Mouse (Mus musculus) splenic B cell, adult 2 months (primary cell): Measurements from ENCODE around the gene Dars2.
"Not testable (repeated sequence)": the region's sequence is repeated elsewhere in the genome, so short reads cannot be mapped to it uniquely, and the experiment has no call there.

Experiments used
- DNase-seq: peaks from one replicate; pipeline ENCODE4 v3.0.0-alpha.2; 2011; ENCODE audit warnings: low read depth, low spot score
- H3K27me3 ChIP-seq: 2 replicates; pipeline ENCODE4 v1.6.1; 2012; ENCODE audit warnings: mild to moderate bottlenecking, low read length, moderate library complexity, mixed read lengths; ENCODE audit not compliant: control insufficient read depth, poor library complexity, insufficient read depth, severe bottlenecking
- H3K36me3 ChIP-seq: 2 replicates; pipeline ENCODE4 v1.6.1; 2012; ENCODE audit warnings: mild to moderate bottlenecking, low read length, moderate library complexity, mixed read lengths; ENCODE audit not compliant: control insufficient read depth, poor library complexity, insufficient read depth, severe bottlenecking

Dars2 gene

DNA sequence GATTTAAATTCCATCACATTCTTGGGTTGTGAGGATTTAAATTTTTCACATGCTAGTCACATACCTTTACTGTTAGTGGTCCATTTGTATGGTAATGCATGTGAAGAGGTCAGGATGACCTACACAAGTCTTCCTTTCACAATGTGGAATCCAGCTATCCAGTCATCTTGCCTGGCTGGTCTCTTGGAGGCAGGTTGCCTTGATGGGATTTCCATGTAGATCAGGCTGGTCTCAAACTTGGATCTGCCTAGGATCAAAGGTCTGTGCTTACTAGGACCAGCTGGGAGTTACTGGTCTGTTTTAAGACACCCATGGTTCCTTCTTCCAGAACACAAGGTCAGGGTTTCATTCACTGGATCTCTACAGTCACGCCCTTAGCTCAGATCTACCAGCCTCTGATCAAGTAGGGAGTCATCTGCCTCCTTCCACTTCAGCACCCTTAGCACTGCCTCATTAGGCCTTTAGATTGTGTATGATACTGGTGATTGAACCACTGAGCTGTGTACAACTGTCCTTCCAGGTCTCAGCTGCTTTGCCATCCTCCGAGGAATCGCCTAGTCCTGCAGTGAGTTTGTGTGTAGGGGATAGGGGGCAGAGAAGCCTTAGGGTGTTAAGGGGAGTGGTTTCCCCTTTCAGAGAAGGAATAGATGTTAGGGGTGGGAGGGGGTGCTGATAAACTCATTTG, 30.6 kb downstream of the Dars2 start:
- Histone ChIP-seq H3K27me3 (no peaks in the 10 kb centered on the region), H3K36me3 (peaks cover 18% of the 10 kb centered on the region)
- DNase-seq: no peak

DNA sequence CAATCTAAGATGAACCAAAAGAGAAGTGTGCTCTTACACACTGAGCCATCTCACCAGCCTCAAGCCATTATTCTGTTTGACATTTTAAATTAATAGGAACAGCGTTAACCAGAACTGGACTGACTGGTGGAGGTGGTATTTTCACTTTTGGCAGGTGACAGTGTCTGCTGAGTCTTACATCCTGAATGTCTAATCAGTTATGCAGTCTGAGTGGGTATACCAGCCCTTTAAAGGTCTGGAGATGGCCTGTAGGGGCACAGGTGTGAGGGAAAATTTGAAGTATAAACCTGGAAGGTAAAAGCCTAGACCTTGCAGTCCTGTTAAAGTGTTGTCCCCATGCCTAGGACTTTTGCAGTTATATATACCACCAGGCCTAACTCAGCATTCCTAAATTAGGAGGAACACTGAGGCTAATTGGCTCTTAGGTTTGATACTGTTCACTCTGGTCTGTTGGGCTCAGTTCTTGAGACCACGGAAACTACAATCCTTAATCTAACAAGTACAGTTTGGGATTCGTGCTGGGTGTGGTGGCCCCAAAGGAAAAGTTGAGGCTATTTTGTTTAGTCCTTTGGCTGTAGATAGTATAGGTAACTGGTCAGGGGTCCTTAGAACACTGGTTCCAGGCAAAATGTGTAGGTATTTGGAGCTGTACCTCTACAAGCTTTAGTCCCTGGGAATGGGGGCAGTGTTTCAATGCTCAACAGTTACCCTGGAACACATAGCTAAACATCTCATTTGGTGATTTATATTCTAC, 31.3 kb downstream of the Dars2 start:
- DNase-seq: no peak

DNA sequence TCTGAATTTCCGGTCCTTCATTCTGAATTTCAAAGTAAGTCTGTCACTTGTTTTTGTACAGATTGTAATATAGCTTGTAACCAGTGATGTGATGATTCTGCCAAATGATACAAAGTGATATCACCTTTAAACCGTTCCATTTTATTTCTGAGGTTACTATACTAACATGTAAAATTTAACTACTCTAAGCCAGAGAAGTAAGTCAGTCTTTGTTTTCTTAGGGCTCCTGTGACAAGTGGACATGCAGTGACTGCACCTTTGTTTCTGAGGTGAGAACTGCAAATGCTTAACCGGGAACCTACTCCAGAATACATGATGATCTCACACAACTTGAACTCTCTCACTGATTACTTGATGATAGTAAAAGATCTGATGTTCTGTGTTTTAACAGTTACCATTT, 32.5 kb downstream of the Dars2 start:
- Histone ChIP-seq H3K36me3 (peaks cover 18% of the 10 kb centered on the region; the same call in 1 of the 2 replicates), H3K27me3 (no peaks in the 10 kb centered on the region)
- DNase-seq: no peak

More for the DNA sequence above, 31.3 kb downstream of the Dars2 start:
- Histone ChIP-seq H3K36me3 (peaks cover 18% of the 10 kb centered on the region; the same call in 1 of the 2 replicates), H3K27me3 (no peaks in the 10 kb centered on the region)

DNA sequence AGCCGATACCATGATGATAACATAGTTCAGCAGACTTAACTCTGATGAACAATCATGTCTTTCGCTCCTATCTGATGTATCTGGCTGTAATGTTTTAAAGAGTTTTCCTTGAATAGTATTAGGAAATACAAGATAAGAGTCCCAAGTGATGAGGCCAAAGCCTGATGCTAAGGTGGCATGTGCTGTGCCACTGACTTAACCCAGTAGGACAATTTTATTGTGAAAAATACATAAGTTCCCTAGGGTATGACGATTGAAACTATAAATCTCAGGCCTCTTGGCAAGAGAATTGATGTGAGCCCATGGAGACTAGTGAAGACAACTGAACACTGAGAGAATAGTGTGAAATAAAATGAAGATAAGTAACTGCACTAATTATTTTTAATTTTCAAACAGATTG, 32.9 kb downstream of the Dars2 start:
- no peak for DNase-seq
- peaks cover 18% of the 10 kb centered on the region; the same call in 1 of the 2 replicates for H3K36me3 ChIP-seq

DNA sequence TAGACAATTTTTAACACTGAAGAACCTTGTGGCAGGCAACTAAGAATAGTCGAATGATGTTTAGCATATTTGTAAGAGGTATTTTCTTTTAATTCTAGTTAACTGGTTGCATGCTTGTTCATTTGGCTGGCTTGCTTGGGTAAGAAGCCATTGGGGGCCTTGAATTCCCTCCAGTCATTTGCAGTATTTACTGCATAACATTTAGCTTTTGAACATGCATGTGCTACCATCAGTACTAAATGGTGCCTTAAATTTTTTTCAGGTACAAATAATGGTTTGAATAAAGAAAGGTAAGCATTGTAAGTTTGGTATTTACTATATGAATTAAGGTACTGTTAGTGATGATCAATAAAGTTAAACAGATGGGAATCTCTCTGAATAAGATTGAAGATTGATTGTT, 33.4 kb downstream of the Dars2 start:
- H3K27me3 ChIP-seq: no peaks in the 10 kb centered on the region
- H3K36me3 ChIP-seq: peaks cover 18% of the 10 kb centered on the region
- no peak for DNase-seq

More for the DNA sequence above, 32.9 kb downstream of the Dars2 start:
- no peaks in the 10 kb centered on the region for H3K27me3 ChIP-seq

DNA sequence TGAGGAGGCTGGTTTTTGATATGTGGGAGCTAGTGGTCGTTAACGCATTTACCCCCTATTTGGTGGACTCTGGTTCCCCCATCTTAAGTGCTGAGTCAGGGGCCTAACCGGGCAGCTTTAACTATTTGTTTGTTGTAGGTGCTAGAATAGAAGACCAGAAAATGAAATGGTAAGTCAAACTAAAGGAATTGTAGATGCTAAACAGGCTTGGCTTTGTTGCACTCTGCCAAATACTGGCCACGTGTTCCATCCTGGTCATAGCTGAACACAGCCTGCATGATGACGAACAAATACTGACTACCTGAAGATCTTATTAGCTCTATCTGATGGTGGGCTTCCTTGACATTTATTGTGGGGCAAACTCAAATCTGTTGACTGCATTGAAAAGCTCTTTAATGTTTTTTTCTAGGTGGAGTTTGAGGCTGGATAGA, 34.0 kb downstream of the Dars2 start:
- peaks cover 20% of the 10 kb centered on the region for H3K36me3 ChIP-seq
- DNase-seq: no peak

DNA sequence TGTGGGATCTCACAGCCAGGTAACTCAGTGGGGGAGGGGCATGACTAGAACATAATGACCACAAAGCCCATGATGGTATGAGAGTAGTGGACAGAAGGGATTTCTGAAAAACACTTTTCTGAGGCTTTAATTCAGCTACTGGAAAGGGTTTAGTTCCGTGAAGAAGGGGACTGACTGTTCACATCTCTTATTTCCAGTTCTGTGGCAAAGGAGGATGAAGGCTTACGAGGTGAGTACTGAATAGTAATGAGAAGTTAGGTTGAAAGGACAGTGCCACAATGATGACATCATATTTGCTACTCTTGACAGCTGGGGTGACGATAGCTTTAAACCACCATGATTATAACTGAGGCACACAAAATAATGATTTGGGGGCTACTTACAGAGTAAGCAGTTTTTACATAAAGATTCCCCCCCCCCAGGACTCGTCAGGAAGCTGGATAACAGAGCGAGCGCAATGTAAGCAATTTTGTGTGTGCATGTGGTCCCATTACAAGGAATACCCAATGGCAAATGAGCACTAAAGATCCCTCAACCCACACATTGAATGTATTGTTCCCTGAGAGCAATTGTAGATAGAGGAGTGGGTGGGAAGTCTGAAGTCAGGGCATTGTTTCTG, 34.6 kb downstream of the Dars2 start:
- peak; percentile 30 for DNase-seq
- Histone ChIP-seq H3K36me3 (peaks cover 20% of the 10 kb centered on the region), H3K27me3 (no peaks in the 10 kb centered on the region)

More for the DNA sequence above, 34.0 kb downstream of the Dars2 start:
- H3K27me3 ChIP-seq: no peaks in the 10 kb centered on the region

DNA sequence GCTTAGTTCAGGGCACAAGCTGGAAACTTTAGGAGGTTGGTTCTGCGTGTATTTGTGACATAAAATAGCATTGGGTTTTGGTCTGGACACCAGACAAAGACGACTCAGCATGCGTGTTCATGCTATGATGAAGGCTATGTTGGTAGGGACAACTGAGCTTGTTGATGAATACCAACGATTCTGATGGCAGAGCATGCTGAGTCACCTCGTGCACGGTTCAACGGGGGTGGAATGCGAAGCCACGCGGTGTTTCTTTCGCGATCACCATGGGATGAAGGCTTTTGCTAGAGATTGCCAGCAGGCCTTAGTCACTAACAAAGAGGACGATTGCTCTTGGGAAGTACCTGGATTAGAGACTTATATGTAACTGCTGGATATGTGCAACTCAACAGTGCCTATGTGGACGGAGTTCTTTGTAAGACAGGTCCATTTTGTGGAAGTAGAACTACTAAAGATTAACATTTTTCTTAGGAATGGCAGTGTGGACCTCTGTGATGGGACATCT, 35.1 kb downstream of the Dars2 start:
- no peak for DNase-seq
- peaks cover 20% of the 10 kb centered on the region for H3K36me3 ChIP-seq

DNA sequence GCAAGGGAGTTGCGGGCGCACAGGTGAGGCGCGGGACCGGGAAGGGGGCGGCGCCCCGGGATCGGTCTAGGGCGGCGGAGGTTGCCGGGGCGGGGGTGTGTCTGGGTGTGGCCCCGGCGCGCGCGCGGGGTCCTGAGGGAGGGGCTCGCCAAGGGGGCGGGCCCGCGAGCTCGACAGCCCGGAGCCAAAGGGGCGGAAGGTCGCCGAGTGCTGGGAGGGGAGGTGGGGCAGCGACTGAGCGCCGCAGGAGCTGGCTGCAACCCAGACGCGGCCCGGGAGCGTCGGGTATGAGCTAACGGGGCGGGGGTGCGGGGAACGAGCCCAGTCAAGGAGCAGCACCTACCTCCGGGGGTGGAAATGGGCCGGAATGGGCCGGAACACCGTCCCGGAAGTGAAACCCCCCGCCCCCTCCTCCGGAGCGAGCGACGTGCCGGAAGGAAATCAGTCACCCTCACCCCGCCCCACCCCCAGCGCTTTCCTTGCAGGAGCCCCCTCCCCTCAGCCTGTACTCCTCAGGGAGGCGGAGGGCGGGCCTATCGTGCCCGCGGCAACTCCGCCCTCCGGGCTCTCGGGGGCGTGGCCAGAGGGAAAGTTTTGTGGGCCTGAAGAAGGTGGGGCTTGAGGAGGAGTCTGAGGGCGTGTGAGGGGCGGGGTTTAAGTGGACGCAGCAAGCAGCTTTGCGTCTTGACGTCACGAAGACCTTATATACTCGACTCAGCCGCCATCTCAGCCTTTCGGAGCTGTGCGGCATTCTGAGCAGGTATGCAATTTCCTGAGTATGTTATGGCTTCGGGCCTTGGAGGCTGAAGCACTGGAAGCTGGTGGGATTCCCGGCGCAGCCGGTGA, 35.8 kb downstream of the Dars2 start, which contains the start of gene Zbtb37:
TSS of gene Zbtb37 (minus strand) at position 415 of the 846 bp plus-strand sequence.
- peak; percentile 99 for DNase-seq
- H3K27me3 ChIP-seq: no peaks in the 10 kb centered on the region

More for the DNA sequence above, 35.1 kb downstream of the Dars2 start:
- H3K27me3 ChIP-seq: no peaks in the 10 kb centered on the region

DNA sequence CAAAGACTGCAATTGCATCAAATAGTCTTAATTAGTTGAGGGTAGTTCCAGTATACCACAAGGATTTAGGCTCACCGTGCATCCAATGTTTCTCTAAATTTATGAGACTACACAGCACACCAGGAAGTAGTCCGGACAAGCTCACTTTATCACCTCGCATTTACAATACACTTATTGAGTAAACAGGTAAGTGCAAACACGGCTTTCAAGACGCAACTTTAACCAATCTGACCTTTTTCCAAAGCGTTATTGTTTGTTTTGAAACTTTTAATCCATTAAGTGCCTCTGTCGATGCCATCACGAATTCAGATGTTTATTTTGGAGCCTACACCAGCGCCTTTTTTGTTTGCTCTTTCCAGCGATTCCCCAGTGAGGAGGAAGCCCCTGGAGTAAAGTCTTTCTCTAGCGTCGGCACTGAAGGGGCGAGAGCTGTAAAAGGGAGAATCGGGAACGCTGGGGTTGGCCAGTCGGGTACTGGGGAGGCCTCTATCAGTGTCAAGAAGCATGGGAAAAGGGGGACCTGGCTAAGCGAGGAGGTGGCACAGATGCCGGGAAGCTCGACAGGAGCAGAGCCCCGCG, 36.5 kb downstream of the Dars2 start:
- Histone ChIP-seq H3K36me3 (peaks cover 14% of the 10 kb centered on the region), H3K27me3 (no peaks in the 10 kb centered on the region)
- peak; percentile 15 for DNase-seq

More for the DNA sequence above, 35.8 kb downstream of the Dars2 start, which contains the start of gene Zbtb37:
- H3K36me3 ChIP-seq: peaks cover 20% of the 10 kb centered on the region

DNA sequence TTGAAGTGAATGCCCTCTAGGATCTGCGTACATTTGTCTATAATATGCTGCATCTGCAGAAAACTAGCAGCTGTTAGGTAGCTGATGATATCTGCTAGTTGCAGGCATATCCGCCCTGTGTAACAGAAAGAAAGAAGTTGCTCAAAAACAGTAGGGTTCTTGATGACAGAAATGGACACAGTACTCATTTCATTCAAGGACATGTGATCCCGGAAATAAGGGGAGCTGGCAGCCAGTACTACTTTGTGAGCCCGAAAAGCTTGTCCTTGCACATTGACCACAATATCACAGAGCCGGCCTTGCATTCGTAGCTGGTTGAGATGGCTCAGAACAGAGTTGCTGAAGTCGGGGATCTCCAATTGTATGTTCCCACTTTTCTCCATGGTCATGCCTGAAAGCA, 38.1 kb downstream of the Dars2 start:
- Histone ChIP-seq H3K27me3 (no peaks in the 10 kb centered on the region), H3K36me3 (peaks cover 9% of the 10 kb centered on the region)
- DNase-seq: no peak

DNA sequence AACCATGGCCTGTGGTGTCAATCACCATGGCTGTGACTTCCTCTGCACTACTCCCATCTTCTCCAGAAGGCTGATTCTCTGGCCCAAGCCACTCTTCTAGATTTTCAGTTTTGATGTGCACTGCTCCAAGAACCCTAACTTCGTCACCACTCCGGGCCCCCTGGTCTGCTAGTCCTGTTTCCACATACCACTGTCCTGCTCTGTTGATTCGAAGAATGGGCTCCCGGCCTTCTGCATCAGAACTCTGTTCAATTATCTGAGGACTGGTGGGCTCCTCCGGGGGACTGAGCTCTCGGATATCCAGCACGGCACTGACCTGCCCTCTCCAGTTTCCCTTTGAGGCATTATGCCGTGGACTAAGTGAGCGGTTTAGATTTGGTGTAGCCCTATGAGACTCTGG, 38.6 kb downstream of the Dars2 start:
- peaks cover 9% of the 10 kb centered on the region for H3K36me3 ChIP-seq
- no peaks in the 10 kb centered on the region for H3K27me3 ChIP-seq
- no peak for DNase-seq

DNA sequence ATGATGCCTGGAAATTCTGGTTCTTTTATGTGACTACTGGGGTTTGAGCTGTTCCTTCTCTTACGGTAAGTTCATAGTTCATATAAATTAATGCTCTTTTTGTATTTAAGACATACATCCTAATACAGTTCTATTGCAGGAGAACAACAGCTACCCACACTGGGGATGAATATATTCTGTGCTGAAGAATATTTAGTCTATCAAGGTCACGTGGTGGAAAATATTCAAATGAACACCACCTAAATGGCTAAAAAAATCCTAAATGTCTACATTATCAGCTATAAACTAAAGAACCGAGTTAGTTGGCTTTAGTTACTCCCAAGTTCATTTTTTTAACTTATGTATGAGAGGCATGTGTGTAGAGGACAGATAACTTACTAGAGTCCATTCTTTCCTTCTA, 40.4 kb downstream of the Dars2 start:
- peaks cover 2% of the 10 kb centered on the region for H3K36me3 ChIP-seq
- H3K27me3 ChIP-seq: no peaks in the 10 kb centered on the region
- no peak for DNase-seq

DNA sequence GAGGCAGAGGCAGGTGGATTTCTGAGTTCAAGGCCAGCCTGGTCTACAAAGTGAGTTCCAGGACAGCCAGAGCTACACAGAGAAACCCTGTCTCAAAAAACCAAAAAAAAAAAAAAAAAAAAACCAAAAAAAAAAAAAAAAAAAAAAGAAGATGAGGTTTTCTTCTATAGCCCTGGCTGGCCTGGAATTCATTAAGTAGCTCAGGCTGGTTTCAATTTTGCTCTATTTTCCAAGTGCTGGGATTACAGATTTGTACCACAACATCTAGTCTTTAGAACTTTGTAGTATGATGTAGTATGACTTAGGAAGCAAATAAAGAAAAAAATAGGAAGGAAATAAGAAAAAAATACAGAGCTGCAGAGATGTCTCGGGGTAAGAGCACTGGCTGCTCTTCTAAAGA, 42.0 kb downstream of the Dars2 start:
- not testable (repeated sequence) for H3K27me3 ChIP-seq, DNase-seq, H3K36me3 ChIP-seq
